Mouse (Mus musculus) small intestine, adult 2 months (tissue): ENCODE measurements around the gene Spint2.

ENCODE experiments used
- CTCF ChIP-seq: fragments of 200-500 bp; IDR thresholded peaks from 2 replicates; pipeline ENCODE4 v1.5.1; 2012; ENCODE audit warnings: low read depth, mild to moderate bottlenecking, control low read depth, inconsistent platforms, low read length, moderate library complexity, mixed read lengths; ENCODE audit not compliant: insufficient replicate concordance, insufficient read length; ENCODE audit errors: extremely low read depth
- POLR2A ChIP-seq: fragments of 200-500 bp; IDR thresholded peaks from 2 replicates; pipeline ENCODE4 v1.6.1; 2012; ENCODE audit warnings: low read depth, mild to moderate bottlenecking, control low read depth, inconsistent platforms, low read length, moderate library complexity

DNA sequence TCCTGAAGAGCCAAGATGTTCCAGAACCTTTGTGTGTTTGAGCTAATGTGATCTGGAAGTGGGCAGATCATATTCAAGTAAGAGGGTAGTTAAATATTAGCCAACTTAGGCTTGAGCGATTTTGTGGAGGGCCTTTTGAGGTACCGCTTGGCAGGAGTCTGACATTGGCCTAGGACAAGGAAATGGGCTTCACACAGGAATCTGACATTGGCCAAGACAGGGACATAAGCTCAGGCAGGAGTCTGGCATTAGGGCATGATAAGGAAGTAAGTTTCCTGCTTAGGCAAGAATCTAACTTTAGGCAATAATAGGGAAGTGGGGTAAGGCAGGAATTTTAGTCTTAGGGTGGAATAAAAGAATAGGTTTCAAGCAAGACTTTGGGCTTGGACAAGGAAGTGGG is 67.5 kb downstream of the Spint2 start:
- TF ChIP-seq CTCF (no peak), POLR2A (no peak)
